Mouse (Mus musculus) embryo, embryonic 11 days (tissue): Measurements from ENCODE around the gene Akip1.

Experiments used
- DNase-seq: peaks from one replicate; pipeline ENCODE4 v3.0.0-alpha.2; 2015

Gene Akip1

DNA sequence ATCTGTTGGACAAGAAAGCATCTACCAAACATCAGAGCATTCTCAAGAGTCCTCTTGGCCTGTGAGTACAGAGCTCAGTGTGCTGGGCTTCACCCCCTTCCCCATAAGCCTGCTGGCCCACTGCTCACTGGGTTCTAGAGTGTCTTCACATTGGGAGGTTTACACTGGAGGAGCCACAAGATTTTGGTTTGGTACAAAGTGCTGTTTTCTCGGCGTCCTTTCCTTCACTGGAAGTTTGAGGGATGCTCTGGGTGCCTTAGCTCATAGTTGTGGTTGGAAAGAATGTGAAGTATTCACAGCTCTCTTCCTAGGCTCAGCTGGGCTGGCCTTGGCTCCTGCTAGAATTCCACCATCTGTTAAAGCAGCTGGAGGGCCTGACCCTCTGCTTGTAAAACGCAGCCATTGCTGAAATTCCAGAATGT lies 5.5 kb downstream of the Akip1 start:
- DNase-seq: peak; percentile 30

DNA sequence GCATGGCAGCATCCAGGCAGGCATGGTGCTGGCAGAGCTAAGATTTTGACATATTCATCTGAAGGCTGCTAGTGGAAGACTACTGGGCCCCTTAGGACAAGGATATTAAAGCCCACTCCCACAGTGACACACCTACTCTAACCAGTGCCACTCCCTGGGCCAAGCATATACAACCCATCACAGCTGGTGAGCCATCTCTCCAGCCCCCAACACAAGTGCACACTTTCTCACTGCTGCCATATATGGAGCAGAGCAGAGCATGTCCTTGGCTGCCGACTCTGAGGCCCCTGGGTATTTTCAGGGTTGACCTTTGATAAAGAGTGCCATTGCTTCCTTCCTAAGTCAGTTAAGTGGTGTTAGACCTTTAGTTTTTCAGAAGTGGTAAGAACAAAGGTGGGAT lies 6.6 kb downstream of the Akip1 start:
- DNase-seq: no peak

DNA sequence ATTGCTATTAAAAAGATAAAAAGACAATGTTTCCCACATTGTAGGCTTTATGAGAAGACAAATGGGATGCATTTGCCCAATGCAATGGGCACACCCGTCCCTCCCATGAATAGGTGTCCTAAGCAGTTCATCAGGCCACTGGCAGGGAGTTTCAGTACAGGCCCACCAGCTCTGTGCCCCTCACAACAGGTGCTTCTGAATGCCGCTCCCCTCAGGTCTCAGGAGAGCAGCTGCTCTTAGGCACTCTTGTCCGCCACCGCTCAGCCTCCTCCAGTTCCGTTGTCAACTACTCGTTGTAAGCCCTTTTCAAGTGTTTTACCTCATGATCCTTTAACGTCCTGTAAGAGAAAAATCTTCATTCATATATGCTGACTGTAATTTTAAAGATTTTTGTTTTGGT lies 8.7 kb downstream of the Akip1 start:
- no peak for DNase-seq

DNA sequence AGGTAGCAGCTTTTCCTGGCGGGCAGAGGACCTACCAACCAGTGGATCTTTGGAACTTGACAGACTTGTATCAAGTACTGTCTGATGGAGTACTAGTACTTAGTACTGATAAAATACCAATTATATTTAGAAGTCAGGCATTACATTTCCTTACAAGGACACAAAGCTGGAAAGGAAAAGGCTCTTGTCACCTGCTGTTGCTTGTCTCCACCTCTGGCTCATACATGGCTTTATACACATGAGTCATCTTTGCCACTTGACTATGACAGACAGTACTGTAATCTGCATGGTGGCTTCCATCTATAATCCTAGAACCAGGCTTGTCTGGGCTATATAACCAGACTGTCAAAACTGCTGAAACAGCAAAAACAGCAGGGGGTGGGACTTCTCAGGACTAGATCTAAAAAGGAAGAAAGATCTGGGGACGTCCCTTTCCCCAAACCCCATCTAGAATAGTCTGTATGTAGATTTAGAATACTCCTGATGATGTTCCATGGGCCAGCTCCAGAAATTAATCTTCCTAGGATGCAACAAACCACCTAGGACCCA lies 10.0 kb downstream of the Akip1 start:
- DNase-seq: no peak

DNA sequence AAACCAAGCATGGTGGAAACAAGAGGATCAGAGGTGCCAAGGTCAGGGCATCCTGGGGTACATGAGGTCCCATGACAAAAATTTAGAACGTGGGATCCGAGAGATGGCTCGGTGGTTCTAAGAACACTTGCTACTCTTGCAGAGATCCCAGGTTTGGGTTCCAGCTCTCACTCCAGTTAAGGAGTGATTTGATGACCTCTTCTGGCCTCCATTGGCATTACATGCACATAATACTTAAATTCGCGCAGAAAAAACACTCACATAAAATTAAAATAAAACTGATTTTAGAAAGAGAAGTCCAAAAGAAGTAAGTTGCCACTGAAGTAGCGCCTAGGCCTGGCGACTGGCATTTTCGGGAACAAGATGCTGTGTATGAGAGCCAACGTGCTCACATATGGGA lies 15.8 kb downstream of the Akip1 start:
- DNase-seq: peak; percentile 76

DNA sequence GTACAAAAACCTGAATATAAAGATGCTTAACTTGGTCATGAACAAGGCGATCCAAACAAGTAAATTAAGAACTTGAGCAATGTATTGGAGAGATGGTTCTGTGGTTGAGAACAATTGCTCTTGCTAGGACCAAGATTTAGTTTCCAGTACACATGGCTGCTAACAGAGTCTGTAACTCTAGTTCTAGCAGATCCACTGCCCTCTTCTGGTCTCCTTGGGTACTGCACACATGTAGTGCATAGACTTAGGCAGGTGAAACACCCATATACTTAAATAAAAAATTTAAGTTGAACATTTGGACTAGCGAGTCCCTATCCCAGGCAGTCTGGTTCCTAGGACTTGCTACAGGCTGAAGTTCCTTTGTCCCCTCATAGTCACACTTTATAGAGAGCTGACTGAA lies 19.1 kb downstream of the Akip1 start:
- no peak for DNase-seq

DNA sequence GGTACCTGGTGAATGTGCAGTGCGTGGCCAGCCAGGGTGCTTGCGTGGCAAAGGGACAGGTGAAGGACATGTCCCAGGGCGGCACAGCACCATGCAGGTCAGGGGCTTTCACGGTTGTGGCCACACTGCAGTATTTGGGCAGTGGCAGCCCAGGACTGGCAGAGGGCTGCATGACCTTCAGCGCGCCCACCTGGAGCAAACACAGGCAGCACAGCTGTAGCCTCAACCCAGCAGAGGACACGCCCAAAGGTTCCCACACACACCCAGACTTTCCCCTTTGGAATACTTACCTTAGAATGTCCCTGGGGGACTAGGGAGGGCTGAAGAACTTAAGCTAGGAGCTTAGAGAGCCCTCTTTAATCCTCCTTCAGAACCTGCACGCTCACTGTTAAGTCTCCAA lies 19.6 kb downstream of the Akip1 start:
- DNase-seq: no peak

DNA sequence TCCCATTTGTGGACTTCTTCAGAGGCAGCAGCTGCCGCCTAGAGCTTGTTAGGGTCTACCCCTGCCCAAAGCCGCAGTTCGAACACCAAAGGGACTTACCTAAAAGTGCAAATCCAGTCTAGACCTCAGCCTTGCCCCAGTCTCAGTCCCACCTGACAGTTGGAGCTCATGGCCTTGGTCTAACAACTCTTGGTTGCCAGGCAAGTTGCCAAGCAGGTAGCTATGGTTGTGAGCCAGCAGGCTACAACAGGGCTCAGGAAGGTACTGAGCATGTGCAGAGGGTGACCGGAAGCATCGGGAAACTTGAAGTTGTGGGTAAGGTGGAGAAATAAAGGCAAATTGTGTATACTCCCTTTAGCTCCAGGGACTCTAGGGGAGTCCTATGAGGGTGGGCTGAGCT lies 20.2 kb downstream of the Akip1 start, which contains the start of gene BC051019:
BC051019 (minus strand) TSS at position 154 of the 400 bp plus-strand sequence.
- no peak for DNase-seq

DNA sequence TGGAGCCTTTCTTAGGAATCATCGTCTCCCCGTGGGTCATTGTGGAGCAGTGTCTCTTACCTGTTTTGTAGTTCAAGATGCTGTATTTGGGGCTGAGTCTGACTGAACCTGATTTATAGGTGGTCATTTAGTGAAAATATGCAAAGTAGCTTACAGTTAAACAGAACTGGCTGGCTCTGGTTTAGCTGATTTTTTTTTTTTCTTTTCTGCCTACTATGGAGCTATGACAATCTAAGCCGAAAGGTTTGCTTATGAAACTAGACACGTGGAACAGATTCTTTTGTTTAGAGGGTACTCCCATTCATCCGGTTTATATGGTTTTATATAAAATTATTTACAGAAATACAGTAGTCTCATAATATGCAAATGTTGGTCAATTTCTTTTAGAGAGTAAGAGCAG lies 28.1 kb downstream of the Akip1 start, which contains the start of gene Ascl3:
Ascl3 (minus strand) TSS at position 101 of the 400 bp plus-strand sequence.
- no peak for DNase-seq

DNA sequence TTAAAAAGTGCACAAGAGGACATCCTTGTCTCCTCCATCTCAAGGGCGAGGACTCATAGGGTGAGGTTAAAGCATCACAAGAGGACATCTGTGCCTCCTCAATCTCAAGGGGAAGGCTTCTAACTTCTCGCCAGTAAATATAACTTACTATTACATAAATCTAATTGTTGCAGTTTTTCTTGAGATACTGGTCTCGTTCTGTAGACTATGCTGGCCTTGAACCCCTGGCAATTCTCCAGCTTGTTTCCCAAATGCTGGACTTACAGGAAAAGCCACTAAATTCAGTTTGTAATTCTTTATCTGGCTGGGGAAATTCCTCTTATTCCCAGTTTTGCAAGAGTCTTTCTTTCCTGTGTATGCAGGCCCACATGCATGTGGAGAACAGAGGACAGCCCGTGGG lies 31.3 kb downstream of the Akip1 start:
- no peak for DNase-seq

DNA sequence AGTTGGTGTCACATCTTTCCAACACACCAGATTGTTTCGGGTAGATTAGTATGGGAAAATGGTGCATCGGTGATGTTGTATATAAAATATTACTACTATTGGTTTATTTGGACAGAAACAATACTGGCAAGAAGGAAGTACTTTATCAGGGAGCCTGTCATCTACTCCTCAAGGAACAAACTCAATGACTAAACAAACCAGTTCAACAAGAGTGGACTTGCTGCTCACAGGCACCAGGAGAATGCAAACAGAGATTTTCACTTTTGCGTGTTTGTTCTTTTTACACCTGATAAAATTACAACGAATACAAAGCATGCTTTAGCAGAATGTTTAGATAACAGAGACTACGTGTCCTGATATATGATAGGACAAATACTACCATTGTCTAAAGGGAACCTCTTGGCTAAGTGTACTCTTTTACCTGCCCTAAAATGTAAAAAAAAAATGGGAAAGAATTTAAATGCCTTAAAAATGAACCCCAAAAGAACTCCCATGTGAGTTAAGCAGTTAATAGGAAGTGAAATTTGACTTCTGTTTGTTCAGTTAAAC lies 36.4 kb downstream of the Akip1 start:
- DNase-seq: no peak

DNA sequence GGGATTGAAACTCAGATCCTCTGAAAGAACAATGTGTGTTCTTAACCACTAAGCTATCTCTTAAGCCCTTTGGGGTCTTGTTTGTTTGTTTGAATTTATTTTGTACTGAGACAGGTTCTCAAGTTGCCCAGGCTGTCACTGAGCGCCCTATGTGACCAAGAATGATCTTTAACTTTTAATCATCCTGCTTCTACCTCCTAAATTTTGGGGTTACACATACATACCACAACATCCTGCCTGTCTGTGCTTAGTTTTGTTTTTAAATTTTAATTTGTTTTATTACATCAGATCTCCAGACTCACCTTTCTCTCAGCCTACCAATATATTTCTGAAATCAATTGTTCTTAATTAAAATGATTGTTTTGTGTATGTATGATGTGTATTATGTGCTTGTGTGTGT lies 37.6 kb downstream of the Akip1 start:
- DNase-seq: no peak

DNA sequence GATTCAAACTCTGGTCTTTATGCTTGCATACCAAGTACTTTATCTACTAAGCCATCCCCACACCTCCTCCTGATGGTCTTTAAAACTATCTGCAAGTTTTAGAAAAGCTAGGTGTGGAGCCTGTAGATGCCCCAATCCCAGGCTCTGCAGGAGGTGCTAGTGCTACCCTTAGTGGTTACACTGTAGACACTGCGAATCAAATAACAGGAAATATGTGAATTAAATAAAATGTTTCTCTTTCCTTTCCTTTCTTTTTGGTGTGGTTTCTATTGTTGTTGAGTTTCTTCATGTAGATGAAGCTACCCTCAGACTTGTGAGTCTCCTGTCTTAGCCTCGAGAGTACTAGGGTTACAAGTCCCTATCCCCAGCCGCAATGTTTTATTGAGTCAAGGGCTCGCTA lies 38.2 kb downstream of the Akip1 start:
- no peak for DNase-seq

DNA sequence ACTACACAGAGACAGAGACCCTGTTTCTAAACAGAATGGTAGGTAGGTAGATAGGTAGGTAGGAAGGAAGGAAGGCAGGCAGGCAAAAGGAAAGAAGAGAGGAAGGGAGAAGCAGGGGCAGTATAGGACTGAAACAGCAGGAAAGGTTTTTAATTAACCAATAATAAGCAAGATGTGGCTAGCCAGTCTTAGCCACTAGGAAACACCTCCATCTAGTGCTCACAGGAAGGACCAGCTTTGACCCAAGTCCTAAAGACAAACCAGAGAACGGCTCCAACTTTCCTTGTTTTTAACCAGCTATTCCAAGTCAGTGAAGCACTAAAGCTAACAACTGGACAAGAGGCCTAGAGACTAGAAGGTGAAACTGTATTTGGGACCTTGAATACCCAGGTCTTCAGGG lies 44.3 kb downstream of the Akip1 start:
- DNase-seq: no peak

DNA sequence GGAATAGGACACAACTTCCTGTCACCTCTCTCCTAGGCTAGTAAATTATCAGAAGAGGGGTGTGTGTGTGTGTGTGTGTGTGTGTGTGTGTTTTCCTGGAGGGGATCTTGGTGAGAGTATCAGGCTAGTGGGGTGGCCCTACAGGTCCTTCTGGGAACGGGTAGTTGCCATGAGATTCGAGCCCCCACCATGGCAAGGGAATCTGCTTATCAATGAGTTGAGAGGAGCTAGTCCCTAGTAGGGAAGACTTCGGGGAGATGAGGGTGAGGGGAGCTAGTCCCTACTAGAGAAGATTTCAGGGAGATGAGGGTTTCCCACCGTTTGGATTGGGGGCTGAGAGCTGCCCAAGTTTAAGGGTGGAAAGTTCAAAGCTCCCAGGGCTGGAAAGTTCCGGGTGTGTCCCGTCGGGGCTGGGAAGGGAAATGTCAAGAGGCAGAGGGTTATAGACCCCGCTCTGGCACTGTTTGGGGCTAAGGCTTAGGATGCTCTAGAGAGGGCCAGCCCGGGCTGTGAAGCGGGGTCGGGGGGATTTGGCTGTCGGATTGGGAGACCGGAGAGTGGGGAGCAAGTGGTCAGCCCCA lies 48.0 kb downstream of the Akip1 start:
- DNase-seq: no peak

DNA sequence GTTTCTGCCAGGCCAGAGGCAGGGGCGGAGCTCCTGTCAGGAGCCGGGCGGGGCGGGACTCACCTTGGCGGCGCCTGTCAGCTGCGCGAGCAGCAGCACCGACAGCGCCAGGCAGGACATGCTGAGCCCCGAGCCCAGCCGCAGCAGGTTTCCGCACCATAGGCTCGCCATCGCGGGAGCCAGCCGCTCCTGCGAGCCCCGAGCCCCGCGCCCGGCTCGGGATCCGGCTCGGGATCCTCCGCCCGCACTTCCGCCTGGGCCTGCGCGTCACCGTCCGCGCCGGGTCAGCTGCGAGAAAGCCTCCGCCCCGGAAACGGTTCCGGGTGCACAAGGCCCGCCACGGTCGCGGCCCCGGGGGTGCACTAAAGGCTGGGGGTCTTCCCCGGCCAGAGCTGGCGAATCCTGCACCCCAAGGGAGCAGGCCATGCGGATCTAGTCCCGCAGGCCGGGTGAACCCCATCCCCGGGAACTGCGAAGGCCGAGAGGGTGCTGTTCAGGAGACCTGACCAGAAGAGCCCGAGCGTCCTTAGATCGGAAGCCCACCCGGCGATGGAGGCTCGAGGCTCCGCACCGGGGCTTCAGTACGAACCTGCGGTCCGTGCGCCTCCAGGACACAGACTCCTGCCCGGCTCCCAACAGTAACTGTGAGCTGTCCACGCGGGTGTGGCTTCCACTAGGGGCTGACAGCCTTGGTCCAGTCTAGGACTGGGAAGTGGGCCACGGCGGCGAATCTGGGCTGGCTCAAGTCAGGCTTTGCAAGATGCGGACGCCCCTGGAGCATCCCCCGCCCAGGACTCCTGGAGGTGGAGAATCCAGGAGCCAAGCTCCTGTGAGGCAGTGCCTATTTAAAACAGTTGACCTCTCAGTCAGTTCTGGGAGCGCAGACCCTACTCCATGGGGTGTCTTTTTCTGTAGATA lies 48.8 kb downstream of the Akip1 start, which contains the start of gene Tmem9b:
Tmem9b (minus strand) TSS at position 868 of the 918 bp plus-strand sequence.
- DNase-seq: peak; percentile 90

DNA sequence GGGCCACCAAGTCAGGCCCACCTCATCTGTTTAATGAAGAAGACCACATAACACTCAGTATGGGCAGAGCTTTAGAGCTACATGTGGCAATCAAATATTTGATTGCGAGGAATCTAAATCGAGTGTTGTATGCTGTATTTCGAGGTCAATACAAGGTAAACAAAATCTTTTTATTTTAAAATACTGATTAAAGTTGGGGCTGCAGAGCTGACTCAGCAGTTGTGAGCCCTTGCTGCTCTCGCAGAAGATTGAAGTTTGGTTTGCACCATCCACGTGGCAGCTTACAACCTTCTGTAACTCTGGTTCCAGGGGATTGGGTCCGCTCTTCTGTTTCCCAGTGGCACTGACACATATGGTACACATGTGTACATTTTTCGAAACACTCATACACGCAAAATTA lies 50.5 kb downstream of the Akip1 start:
- no peak for DNase-seq

DNA sequence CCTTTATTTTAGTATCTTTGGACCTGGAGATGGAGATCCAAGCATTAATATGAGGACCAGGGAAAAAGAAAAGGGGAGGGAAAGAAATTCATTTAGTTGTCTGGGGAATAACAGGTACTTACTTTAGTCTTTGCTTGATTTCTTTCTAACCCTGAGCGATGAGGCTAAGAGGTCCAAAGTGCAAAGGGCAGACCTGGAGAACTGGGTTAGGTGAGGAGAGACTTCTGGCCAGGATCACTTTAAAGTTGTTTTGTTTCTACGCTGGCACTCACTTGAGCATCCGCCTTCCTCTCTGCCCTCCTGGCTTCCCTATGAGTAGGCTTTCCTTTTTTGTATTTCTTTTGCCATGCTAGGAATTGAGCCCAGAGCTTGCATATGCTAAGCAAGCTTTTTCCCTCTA lies 52.8 kb downstream of the Akip1 start:
- no peak for DNase-seq
